Mouse (Mus musculus) spleen, adult 2 months (tissue): ENCODE data around the gene Tprgl. TPM values are rescaled to one million over a fixed set of nuclear protein-coding genes. Genes with fewer than 3 reads are reported as not detected.

Experiments
- DNase-seq, 2 experiments: peaks; one replicate each; pipeline versions ENCODE4 v3.0.0 to v3.0.0-alpha.2; 2012 to 2021; ENCODE audit warnings: low spot score in 2 of 2, low read depth in 1 of 2
- H3K27ac ChIP-seq: fragments of 200-500 bp; 2 replicates; pipeline ENCODE4 v1.5.1; 2012; ENCODE audit warnings: low read length, inconsistent platforms; ENCODE audit not compliant: insufficient read depth
- H3K27me3 ChIP-seq: fragments of 200-500 bp; 2 replicates; pipeline ENCODE4 v1.6.1; 2012; ENCODE audit warnings: mild to moderate bottlenecking, moderate library complexity, low read length, inconsistent platforms; ENCODE audit not compliant: control insufficient read depth, insufficient read depth
- H3K36me3 ChIP-seq: fragments of 200-500 bp; 2 replicates; pipeline ENCODE4 v1.6.1; 2012; ENCODE audit warnings: mild to moderate bottlenecking, low read length, inconsistent platforms; ENCODE audit not compliant: control insufficient read depth, insufficient read depth
- H3K4me1 ChIP-seq: fragments of 200-500 bp; 2 replicates; pipeline ENCODE4 v1.6.1; 2011; ENCODE audit warnings: inconsistent platforms; ENCODE audit not compliant: control insufficient read depth, insufficient read depth, insufficient read length
- H3K4me3 ChIP-seq: fragments of 200-500 bp; 2 replicates; pipeline ENCODE4 v1.5.1; 2011; ENCODE audit warnings: mild to moderate bottlenecking, inconsistent platforms; ENCODE audit not compliant: insufficient read depth, insufficient read length; ENCODE audit errors: extremely low read depth
- CTCF ChIP-seq: fragments of 200-500 bp; IDR thresholded peaks from 2 replicates; pipeline ENCODE4 v1.5.1; 2011; ENCODE audit warnings: mild to moderate bottlenecking, inconsistent platforms; ENCODE audit not compliant: insufficient read depth, insufficient read length, insufficient replicate concordance; ENCODE audit errors: extremely low read depth
- POLR2A ChIP-seq: fragments of 200-500 bp; IDR thresholded peaks from 2 replicates; pipeline ENCODE4 v1.6.1; 2011; ENCODE audit warnings: low read depth, low read length, inconsistent platforms
- WGBS: fragments of 180-500 bp; shearing (Covaris S2); methylation state at CpG from one replicate; pipeline ENCODE4 v1.1.7; 2018; 5-methylcytosine and 5-hydroxymethylcytosine counted together
- polyA plus RNA-seq: library from polyadenylated mRNA; depleted of rRNA; stranded (reverse); fragments of >200 nt; gene quantifications from 2 replicates; pipeline ENCODE4 v1.2.3, GENCODE M21; 2012; rRNA removed

Gene Tprgl
- polyA plus RNA-seq, result 143 and 179 TPM in 2 replicates

DNA sequence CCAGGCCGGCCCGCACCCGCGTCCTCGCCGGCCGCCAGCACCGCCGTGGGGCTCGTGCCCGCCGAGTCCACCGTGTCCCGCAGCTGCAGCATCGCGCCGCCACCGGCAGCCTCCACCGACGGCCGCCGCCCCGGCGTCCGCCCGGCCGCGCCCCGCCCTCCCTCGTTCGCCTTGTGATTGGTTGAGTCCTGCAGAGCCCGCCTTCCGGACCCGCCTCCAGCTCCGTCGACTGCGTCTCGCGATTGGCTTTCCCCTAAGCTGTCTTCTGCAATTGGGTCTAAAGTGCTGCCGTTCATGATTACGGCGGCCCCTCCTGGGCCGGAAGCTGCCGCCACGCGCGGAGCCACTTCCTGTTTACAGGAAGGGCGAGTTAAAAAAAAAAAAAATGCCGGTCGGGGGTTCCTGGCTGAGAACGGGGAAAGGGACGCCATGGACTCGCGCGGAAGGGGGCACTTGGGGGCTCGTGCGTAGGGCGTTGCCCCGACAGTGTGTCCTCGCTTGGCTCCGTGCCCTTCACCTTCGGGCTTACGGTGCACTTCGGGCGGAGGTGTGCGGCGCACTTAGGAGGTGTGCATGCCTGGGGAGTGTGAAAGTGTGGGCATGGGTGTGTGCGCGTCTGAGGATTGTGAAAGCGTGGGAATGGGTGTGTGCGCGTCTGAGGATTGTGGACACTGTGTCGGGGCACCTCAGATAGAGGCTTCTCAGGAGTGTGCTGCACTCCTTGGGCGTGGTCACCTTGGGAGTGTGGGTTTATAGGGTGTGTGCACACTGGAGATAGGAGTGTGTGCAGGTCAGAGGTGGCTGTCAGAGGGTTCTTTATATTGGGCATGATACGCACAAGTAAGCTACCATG, at the start of gene Tprgl:
Gene Tprgl, minus strand, starts transcription at position 129 of the 853 bp plus-strand sequence.
- H3K4me3 ChIP-seq, result peak within 1 kb of the TSS; percentile 84
- H3K4me1 ChIP-seq, result peaks cover 13% of the 10 kb centered on the region; the same call in 1 of the 2 replicates
- H3K36me3 ChIP-seq, result peaks cover 15% of the 10 kb centered on the region
- WGBS, result under 1% methylated on average over 54 of the region's 75 CpGs
- H3K27ac ChIP-seq, result peak within 1 kb of the TSS; percentile 93
- TF ChIP-seq CTCF (no peak), POLR2A (peak; percentile 80)
- peak; percentile 92 to 96 for DNase-seq
- no peaks in the 10 kb centered on the region for H3K27me3 ChIP-seq

DNA sequence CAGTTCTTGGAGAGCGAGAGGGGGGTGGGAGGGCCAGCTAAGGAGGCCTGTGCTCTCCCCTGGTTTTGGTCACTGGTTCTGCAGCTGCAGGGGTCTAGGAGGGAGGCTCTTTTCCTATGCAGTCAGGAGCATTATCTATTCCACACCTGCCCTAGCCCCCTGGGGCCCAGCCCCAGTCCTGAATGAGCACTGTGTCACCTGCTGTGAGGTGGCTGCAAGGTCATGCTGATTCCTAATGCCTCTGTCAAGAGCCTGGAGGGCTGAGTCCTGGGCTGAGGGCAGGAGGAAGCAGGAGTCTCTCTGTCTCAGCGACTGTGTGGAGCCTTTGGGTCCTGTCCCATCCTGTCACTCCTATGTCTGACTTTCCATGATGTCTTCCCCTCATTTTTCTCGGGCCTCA, 49.4 kb upstream of the Tprgl start:
- no peak overlapping the region for H3K4me3 ChIP-seq
- H3K27me3 ChIP-seq, result no peaks in the 10 kb centered on the region

DNA sequence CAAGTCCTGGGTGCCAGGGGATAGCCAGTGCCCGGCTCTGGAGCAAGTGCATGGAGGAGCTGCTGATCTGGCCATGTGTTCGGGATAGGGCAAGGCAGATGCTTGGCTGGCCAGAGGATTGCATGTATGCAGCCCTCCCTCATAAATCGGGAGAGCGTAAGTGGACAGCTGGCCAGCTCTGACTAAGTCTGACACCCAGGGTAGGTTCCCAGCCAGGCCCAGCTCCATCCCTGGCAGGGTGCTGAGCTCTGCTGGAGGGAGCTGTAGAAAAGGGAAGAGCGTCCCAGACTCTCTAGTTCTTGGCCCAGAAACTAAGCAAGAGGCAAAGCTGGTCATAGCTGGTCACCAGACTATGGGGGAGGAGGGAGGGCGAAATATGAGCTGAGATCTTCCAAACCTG, 48.6 kb upstream of the Tprgl start:
- H3K36me3 ChIP-seq, result no peaks in the 10 kb centered on the region
- DNase-seq, result no peak
- TF ChIP-seq CTCF (no peak), POLR2A (no peak)
- no peaks in the 10 kb centered on the region for H3K27me3 ChIP-seq
- H3K4me1 ChIP-seq, result no peaks in the 10 kb centered on the region
- WGBS, result 74% methylated on average over 6 of the region's 6 CpGs
- no peak overlapping the region for H3K27ac ChIP-seq
- no peak overlapping the region for H3K4me3 ChIP-seq

More for the DNA sequence above, 49.4 kb upstream of the Tprgl start:
- WGBS, result 38% methylated on average over 3 of the region's 3 CpGs
- Histone ChIP-seq H3K36me3 (no peaks in the 10 kb centered on the region), H3K4me1 (no peaks in the 10 kb centered on the region), H3K27ac (no peak overlapping the region)
- TF ChIP-seq POLR2A, result no peak
- TF ChIP-seq CTCF, result no peak
- no peak for DNase-seq

DNA sequence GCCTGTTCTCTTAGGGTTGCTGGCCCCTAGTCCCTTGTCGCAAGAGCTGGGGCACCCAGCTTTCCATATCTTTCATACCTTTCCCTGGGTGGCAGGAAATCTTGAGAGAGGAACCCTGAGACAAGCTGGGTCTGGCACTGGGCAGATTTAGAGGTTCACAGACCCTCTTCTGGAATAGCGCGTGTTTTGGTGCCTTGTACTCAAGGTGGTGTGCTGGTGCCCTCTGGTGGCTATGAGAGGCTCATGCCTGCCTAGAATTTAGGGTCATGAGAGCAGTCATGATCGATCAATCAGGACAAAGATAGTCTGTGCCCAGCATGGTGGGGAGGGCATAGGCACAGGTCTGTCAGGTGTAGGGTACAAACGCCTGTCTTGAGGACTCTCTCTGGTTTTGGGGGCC, 46.8 kb upstream of the Tprgl start:
- H3K4me3 ChIP-seq, result no peak overlapping the region
- no peaks in the 10 kb centered on the region for H3K36me3 ChIP-seq
- 20% methylated on average over 5 of the region's 5 CpGs for WGBS
- H3K4me1 ChIP-seq, result no peaks in the 10 kb centered on the region
- TF ChIP-seq POLR2A (no peak), CTCF (peak; percentile 75; the same call in 1 of the 2 replicates)
- no peak overlapping the region for H3K27ac ChIP-seq
- H3K27me3 ChIP-seq, result no peaks in the 10 kb centered on the region
- peak in 1 of 2 experiments; percentile 39 for DNase-seq

DNA sequence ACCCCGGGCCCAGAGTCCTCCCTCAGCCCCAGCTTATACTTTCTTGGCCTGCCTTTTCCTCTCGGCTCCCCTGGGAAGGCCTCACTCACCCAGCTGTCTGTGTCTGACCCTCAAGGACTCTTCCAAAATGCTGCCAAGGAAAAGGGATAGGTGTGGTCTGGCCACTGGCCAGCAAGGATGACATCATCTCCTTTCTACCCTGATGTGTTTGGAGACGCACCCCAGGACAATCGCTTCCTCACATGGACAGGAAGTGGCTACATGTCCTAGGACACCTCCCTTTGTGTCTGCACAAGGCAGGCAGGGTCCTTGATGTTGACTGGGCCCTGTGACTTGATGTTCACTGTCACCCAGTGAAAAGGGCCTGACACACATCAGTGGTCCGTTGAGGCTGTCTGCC, 44.9 kb upstream of the Tprgl start:
- DNase-seq, result no peak

DNA sequence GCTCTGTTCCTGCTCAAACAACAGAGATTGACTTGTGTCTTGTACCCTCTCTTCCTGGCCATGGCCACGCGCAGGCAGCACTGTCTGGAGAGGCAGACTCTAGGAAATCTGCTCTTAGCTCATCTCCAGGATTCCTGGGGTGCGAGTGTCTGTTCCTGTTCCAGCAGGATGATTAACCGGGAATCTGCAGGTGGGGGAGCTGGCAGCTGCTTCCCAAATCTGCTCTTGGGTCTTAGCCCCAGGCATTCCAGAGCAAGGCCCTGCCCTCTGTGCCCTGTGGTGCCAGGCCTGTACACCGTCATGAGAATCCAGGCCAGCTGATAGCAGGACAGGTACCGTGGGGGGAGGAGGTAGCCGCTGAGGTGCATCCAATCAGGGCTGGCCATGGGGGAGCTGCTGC, 44.1 kb upstream of the Tprgl start:
- WGBS, result 83% methylated on average over 7 of the region's 7 CpGs

More for the DNA sequence above, 44.9 kb upstream of the Tprgl start:
- TF ChIP-seq CTCF (no peak), POLR2A (no peak)
- no peak overlapping the region for H3K4me3 ChIP-seq
- no peaks in the 10 kb centered on the region for H3K36me3 ChIP-seq
- no peaks in the 10 kb centered on the region for H3K4me1 ChIP-seq
- 64% methylated on average over 5 of the region's 5 CpGs for whole genome bisulfite sequencing
- H3K27ac ChIP-seq, result no peak overlapping the region
- H3K27me3 ChIP-seq, result no peaks in the 10 kb centered on the region

DNA sequence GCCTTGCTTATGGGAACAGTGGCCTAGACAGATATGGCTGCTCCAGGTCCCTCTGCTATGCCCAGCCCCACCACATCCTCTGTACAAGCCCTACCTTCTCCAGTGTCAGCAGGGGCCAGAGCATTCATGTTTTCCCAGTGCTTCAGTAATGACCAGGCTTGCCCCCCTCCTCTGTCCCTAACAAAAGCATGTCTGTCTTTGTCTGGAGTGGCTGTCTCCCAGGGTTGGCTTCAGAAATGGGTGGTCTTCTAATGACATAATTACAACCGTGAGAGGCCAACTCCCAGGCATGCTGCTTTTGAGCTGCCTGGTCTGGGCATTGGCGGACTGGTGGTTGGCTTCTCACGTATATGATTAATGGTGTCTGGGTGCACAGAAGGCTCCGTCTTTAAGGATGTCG, 41.0 kb upstream of the Tprgl start:
- Histone ChIP-seq H3K27ac (no peak overlapping the region), H3K4me3 (no peak overlapping the region), H3K4me1 (no peaks in the 10 kb centered on the region), H3K27me3 (no peaks in the 10 kb centered on the region), H3K36me3 (no peaks in the 10 kb centered on the region)
- TF ChIP-seq CTCF (no peak), POLR2A (no peak)
- no peak for DNase-seq
- 90% methylated on average over 5 of the region's 5 CpGs for WGBS

More for the DNA sequence above, 44.1 kb upstream of the Tprgl start:
- no peak overlapping the region for H3K27ac ChIP-seq
- no peaks in the 10 kb centered on the region for H3K36me3 ChIP-seq
- no peak for DNase-seq
- H3K27me3 ChIP-seq, result no peaks in the 10 kb centered on the region
- no peak for TF ChIP-seq POLR2A
- no peaks in the 10 kb centered on the region for H3K4me1 ChIP-seq
- H3K4me3 ChIP-seq, result no peak overlapping the region
